Mouse (Mus musculus): ENCODE data around the gene Gm2696. TPM values are rescaled to one million over a fixed set of nuclear protein-coding genes. Genes with fewer than 3 reads are reported as not detected.

Gene Gm2696
- polyA plus RNA-seq (2012; rRNA removed): not detected in 2 replicates

DNA sequence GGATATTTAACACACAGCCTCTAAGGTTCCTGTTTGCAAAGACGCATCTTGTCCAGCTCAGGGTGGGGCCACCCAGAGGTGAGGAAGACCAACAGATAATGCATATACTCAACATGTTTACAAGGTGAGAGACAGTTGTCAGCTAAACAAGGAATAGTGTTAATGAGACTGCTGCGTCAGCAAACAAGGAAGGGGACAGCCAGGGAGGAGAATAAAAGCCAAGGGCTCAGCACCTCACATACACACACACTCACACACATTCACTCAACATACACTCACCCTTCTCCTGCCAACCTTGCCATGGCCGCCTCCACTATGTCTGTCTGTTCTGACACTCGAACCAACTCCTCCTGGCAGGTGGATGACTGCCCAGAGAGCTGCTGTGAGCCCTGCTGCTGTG is at the start of gene Gm2696:
TSS of gene Gm2696 (plus strand) at position 301 of the 400 bp plus-strand sequence.

GRCm38 (mm10) chr10:77771225-77771624 is 43.3 kb upstream of the Gm2696 start, which contains the start of gene Gm3238:
Gene Gm3238 (minus strand): TSS chr10:77771325.

GRCm38 (mm10) chr10:77776844-77777243 is 37.6 kb upstream of the Gm2696 start, which contains the start of gene Gm7138:
Gene Gm7138 (minus strand): TSS chr10:77776944.

GRCm38 (mm10) chr10:77782442-77782841 is 32.0 kb upstream of the Gm2696 start, which contains the start of gene Gm3250:
Gene Gm3250 (minus strand): TSS chr10:77782542.

GRCm38 (mm10) chr10:77787876-77788275 is 26.6 kb upstream of the Gm2696 start, which contains the start of gene Gm7137:
Gene Gm7137 (minus strand): TSS chr10:77788200.

DNA sequence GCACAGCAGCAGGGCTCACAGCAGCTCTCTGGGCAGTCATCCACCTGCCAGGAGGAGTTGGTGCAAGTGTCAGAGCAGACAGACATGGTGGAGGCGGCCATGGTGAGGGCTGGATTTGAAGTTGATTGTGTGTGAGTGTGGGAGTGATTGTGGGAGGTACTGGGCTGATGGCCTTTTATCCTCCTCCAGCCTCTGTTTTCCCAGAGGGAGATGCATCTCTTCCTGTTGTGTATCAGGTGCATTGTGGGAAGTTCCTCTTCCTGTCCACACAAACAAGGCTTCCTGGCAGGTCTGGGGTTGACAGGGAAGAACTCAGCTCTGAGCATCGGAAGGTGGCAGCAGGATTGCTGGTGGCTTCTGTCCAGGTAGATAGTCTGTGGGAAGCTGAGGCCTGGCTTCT is 19.5 kb upstream of the Gm2696 start, which contains the start of gene Gm9639:
TSS of gene Gm9639 (minus strand) at position 101 of the 400 bp plus-strand sequence.

DNA sequence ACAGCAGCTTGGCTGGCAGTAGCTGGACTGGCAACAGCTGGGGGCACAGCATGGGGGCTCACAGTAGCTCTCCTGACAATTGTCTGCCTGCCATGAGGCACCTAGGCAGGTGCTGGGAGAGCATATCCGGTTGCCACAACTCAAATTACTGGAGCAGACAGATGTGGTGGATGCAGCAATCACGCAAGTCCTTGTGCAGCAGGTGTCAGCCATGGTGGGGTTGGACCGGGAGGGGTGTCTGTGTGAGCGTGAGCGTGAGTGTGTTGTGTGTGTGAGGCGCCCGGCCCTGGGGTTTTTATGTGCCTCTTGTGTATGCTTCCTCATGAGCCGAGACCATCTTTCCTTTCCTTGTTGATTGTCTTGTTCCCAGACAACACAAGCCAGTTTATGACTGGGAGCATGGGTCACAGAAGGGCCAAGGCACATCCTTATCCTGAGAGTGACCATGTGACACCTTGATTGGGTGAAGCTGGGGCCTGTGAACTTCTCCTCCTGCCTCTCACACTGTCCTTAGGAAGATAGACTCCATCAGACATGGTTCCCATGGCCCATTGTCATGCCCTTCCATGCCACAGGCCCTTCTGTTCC is 15.5 kb upstream of the Gm2696 start, which contains the start of gene Gm19668:
TSS of gene Gm19668 (minus strand) at position 213 of the 588 bp plus-strand sequence.

GRCm38 (mm10) chr10:77811743-77812142 is 2.7 kb upstream of the Gm2696 start, which contains the start of gene Gm9507:
Gene Gm9507 (minus strand): TSS chr10:77811843.

DNA sequence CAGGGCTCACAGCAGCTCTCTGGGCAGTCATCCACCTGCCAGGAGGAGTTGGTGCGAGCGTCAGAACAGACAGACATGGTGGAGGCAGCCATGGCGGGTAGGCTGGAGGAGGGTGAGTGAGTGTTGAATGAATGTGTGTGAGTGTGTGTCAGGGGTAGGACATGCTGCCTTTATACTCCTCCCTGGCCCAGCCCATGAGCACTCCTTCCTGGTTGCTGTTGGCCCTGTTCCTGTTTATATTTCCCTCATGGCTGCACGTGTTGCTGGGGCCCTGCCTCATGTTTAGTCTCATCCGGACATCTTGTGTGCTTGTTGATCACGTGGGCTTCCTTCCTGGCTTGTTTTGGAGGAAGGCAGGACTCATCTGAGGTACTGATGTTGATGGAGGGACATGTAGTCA is 12.5 kb downstream of the Gm2696 start, which contains the start of gene Krtap10-4:
TSS of gene Krtap10-4 (minus strand) at position 145 of the 400 bp plus-strand sequence.

GRCm38 (mm10) chr10:77835647-77836046 is 21.2 kb downstream of the Gm2696 start, which contains the start of gene Krtap10-10:
Gene Krtap10-10 (plus strand): TSS chr10:77835947.

DNA sequence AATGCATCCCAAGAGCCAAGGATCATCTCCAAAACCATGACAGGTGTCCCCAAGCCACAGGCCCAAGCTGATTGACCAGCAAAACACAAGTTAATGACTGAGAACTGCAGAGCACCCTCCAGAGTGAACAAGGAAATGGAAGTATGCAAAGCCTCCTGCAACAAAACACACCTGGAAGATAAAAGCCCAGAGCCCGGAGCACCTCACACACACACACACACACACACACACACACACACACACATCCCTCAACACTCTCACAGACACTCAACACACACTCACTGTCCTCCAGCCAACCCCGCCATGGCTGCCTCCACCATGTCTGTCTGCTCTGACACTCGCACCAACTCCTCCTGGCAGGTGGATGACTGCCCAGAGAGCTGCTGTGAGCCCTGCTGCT is 32.0 kb downstream of the Gm2696 start, which contains the start of gene Gm36176:
TSS of gene Gm36176 (plus strand) at position 301 of the 400 bp plus-strand sequence.

DNA sequence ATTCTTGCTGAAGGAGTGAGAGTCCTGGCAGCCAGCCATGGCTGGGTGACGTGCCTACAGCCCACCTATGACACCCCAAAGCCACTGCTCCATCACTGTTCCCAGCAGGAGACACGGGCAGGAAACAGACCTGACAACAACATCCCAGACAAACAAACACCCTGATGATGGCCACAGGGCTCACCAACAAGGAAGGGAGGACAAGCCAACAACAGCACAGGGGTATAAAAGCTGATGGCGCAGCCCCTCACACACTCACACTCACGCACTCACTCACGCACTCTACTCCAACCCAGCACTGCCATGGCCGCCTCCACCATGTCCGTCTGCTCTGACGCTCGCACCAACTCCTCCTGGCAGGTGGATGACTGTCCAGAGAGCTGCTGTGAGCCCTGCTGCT is 38.1 kb downstream of the Gm2696 start, which contains the start of gene Gm10318:
TSS of gene Gm10318 (plus strand) at position 301 of the 400 bp plus-strand sequence.

GRCm38 (mm10) chr10:77861675-77862074 is 47.2 kb downstream of the Gm2696 start, which contains the start of gene Gm3285:
Gene Gm3285 (plus strand): TSS chr10:77861975.

Other genes with a start within 250 kb of the Gm2696 start
- 210 and 211 TPM in 2 replicates for gene Pttg1ip, start 233.0 kb upstream of the Gm2696 start, polyA plus RNA-seq (2012; rRNA removed)
- gene Sumo3, start 208.6 kb upstream of the Gm2696 start, polyA plus RNA-seq (2012; rRNA removed): 233 and 246 TPM in 2 replicates
- not detected in 2 replicates for gene Gm49325, start 208.5 kb upstream of the Gm2696 start, polyA plus RNA-seq (2012; rRNA removed)
- 34.4 and 39.8 TPM in 2 replicates for gene Ube2g2, start 192.4 kb upstream of the Gm2696 start, polyA plus RNA-seq (2012; rRNA removed)
- gene Tspear, start 128.1 kb upstream of the Gm2696 start, polyA plus RNA-seq (2012; rRNA removed): 0.62 and 0.70 TPM in 2 replicates
- gene Gm19402, start 123.9 kb upstream of the Gm2696 start, polyA plus RNA-seq (2012; rRNA removed): not detected in 2 replicates
- not detected in 2 replicates for gene Gm9508, start 117.4 kb upstream of the Gm2696 start, polyA plus RNA-seq (2012; rRNA removed)
- not detected in 2 replicates for gene Gm10272, start 108.1 kb upstream of the Gm2696 start, polyA plus RNA-seq (2012; rRNA removed)
- gene Gm10024, start 103.2 kb upstream of the Gm2696 start, polyA plus RNA-seq (2012; rRNA removed): not detected in 2 replicates
- gene Gm10142, start 98.9 kb upstream of the Gm2696 start, polyA plus RNA-seq (2012; rRNA removed): not detected in 2 replicates
- not detected in 2 replicates for gene Krtap12-1, start 94.1 kb upstream of the Gm2696 start, polyA plus RNA-seq (2012; rRNA removed)
- gene Gm10100, start 88.2 kb upstream of the Gm2696 start, polyA plus RNA-seq (2012; rRNA removed): not detected in 2 replicates
- gene Gm18596, start 72.0 kb upstream of the Gm2696 start, polyA plus RNA-seq (2012; rRNA removed): not detected in 2 replicates
- not detected in 2 replicates for gene Gm9736, start 63.3 kb upstream of the Gm2696 start, polyA plus RNA-seq (2012; rRNA removed)
- gene Gm3233, start 55.0 kb upstream of the Gm2696 start, polyA plus RNA-seq (2012; rRNA removed): not detected in 2 replicates
- not detected in 2 replicates for gene Gm3238, start 43.4 kb upstream of the Gm2696 start, polyA plus RNA-seq (2012; rRNA removed)
- gene Gm7138, start 37.7 kb upstream of the Gm2696 start, polyA plus RNA-seq (2012; rRNA removed): not detected in 2 replicates
- gene Gm3250, start 32.1 kb upstream of the Gm2696 start, polyA plus RNA-seq (2012; rRNA removed): not detected in 2 replicates
- gene Gm7137, start 26.5 kb upstream of the Gm2696 start, polyA plus RNA-seq (2012; rRNA removed): not detected in 2 replicates
- not detected in 2 replicates for gene Gm9639, start 19.6 kb upstream of the Gm2696 start, polyA plus RNA-seq (2012; rRNA removed)
- gene Gm19668, start 15.5 kb upstream of the Gm2696 start, polyA plus RNA-seq (2012; rRNA removed): not detected in 2 replicates
- gene Gm9507, start 2.8 kb upstream of the Gm2696 start, polyA plus RNA-seq (2012; rRNA removed): not detected in 2 replicates
- not detected in 2 replicates for gene Krtap10-4, start 12.4 kb downstream of the Gm2696 start, polyA plus RNA-seq (2012; rRNA removed)
- not detected in 2 replicates for gene Krtap10-10, start 21.3 kb downstream of the Gm2696 start, polyA plus RNA-seq (2012; rRNA removed)
- gene Gm36176, start 32.1 kb downstream of the Gm2696 start, polyA plus RNA-seq (2012; rRNA removed): not detected in 2 replicates
- gene Gm10318, start 38.2 kb downstream of the Gm2696 start, polyA plus RNA-seq (2012; rRNA removed): not detected in 2 replicates
- not detected in 2 replicates for gene Gm3285, start 47.3 kb downstream of the Gm2696 start, polyA plus RNA-seq (2012; rRNA removed)
- 7.3 and 8.4 TPM in 2 replicates for gene Lrrc3, start 87.9 kb downstream of the Gm2696 start, polyA plus RNA-seq (2012; rRNA removed)
- 1.2 and 1.9 TPM in 2 replicates for gene Trpm2, start 155.9 kb downstream of the Gm2696 start, polyA plus RNA-seq (2012; rRNA removed)
- 44.0 and 48.6 TPM in 2 replicates for gene 1810043G02Rik, start 163.8 kb downstream of the Gm2696 start, polyA plus RNA-seq (2012; rRNA removed)
- gene Pfkl, start 195.4 kb downstream of the Gm2696 start, polyA plus RNA-seq (2012; rRNA removed): 165 and 180 TPM in 2 replicates
- 0.94 and 1.2 TPM in 2 replicates for gene Dnmt3l, start 227.3 kb downstream of the Gm2696 start, polyA plus RNA-seq (2012; rRNA removed)
- gene Aire, start 228.9 kb downstream of the Gm2696 start, polyA plus RNA-seq (2012; rRNA removed): 0.74 and 1.1 TPM in 2 replicates